Mouse (Mus musculus) ES-Bruce4 (cell line): ENCODE measurements around the gene Sh3rf1. TPM values are rescaled to one million over a fixed set of nuclear protein-coding genes. Genes with fewer than 3 reads are reported as not detected.

ENCODE experiments used
- H3K27ac ChIP-seq: 2 replicates; pipeline ENCODE4 v1.5.1; 2012; ENCODE audit warnings: low read length, inconsistent platforms; ENCODE audit not compliant: insufficient read depth
- H3K27me3 ChIP-seq: 2 replicates; pipeline ENCODE4 v1.6.1; 2012; ENCODE audit warnings: mild to moderate bottlenecking, low read length, inconsistent platforms; ENCODE audit not compliant: control insufficient read depth, poor library complexity, insufficient read depth, severe bottlenecking
- H3K36me3 ChIP-seq: 2 replicates; pipeline ENCODE4 v1.6.1; 2012; ENCODE audit warnings: inconsistent platforms, mild to moderate bottlenecking, low read length, moderate library complexity; ENCODE audit not compliant: control insufficient read depth, poor library complexity, insufficient read depth, severe bottlenecking
- H3K4me1 ChIP-seq: one replicate; pipeline ENCODE4 v1.8.1; 2011; ENCODE audit warnings: low read length; ENCODE audit not compliant: control insufficient read depth, insufficient read depth
- H3K4me3 ChIP-seq: 2 replicates; pipeline ENCODE4 v1.5.1; 2011; ENCODE audit warnings: low read depth, mild to moderate bottlenecking, low read length
- H3K9ac ChIP-seq: 2 replicates; pipeline ENCODE4 v1.6.1; 2012; ENCODE audit warnings: low read depth, mild to moderate bottlenecking, inconsistent platforms; ENCODE audit not compliant: poor library complexity, severe bottlenecking
- H3K9me3 ChIP-seq: replicated peaks from 2 replicates; pipeline ENCODE4 v1.6.1; 2012; ENCODE audit warnings: mild to moderate bottlenecking, low read length, inconsistent platforms; ENCODE audit not compliant: control insufficient read depth, poor library complexity, insufficient read depth, severe bottlenecking
- CTCF ChIP-seq: IDR thresholded peaks from one replicate; pipeline ENCODE4 v1.8.1; 2011; ENCODE audit warnings: low read depth, low read length
- EP300 ChIP-seq: IDR thresholded peaks from 2 replicates; pipeline ENCODE4 v1.6.1; 2011; ENCODE audit warnings: low read depth, low read length; ENCODE audit not compliant: insufficient read depth
- POLR2A ChIP-seq: IDR thresholded peaks from one replicate; pipeline ENCODE4 v1.8.1; 2011; ENCODE audit warnings: low read length; ENCODE audit not compliant: insufficient read depth
- polyA plus RNA-seq: library from polyadenylated mRNA; stranded (reverse); fragments of >200 nt; gene quantifications from 2 replicates; pipeline ENCODE4 v1.2.4, GENCODE M21; 2011; ENCODE audit warnings: low read depth; ENCODE audit not compliant: missing spikeins, insufficient read depth, insufficient read length

The Sh3rf1 gene
- polyA plus RNA-seq, 1 experiment: 19.0 TPM

GRCm38 (mm10) chr8:61203035-61203826, 20.4 kb upstream of the Sh3rf1 start:
- H3K9me3 ChIP-seq: 0 out of 2 replicates have a peak, but pooled peaks cover 7% of the 10 kb centered on the region
- H3K9ac ChIP-seq: no peak overlapping the region
- no peaks in the 10 kb centered on the region for H3K27me3 ChIP-seq
- H3K27ac ChIP-seq: no peak overlapping the region
- H3K4me1 ChIP-seq: no peaks in the 10 kb centered on the region
- no peaks in the 10 kb centered on the region for H3K36me3 ChIP-seq
- H3K4me3 ChIP-seq: no peak overlapping the region
- TF ChIP-seq CTCF (no peak), POLR2A (no peak), EP300 (no peak)

DNA sequence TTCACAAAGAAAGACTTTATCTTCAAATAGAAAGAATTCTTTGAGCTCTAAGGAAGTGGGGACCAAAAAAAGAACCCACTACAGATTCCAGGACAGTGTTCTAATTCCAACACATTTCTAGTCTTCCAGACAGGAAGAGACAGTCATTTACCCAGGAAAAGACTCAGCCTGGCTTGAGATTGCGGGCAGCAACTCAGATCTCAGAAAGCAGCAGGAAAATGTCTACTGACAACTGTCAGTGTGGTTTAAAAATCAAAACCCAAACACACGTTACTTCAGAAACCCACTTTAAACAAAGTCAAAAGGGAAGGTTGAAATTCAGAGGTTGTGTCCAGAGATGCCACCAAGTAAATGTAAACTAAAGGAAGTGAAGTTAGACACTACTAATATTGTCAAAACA, 16.8 kb upstream of the Sh3rf1 start:
- Histone ChIP-seq H3K27ac (no peak overlapping the region), H3K27me3 (no peaks in the 10 kb centered on the region), H3K36me3 (no peaks in the 10 kb centered on the region), H3K9me3 (0 out of 2 replicates have a peak, but pooled peaks cover 3% of the 10 kb centered on the region), H3K4me1 (no peaks in the 10 kb centered on the region), H3K9ac (no peak overlapping the region), H3K4me3 (no peak overlapping the region)
- TF ChIP-seq EP300 (no peak), CTCF (no peak), POLR2A (no peak)

GRCm38 (mm10) chr8:61207636-61208035, 16.0 kb upstream of the Sh3rf1 start:
- TF ChIP-seq POLR2A (no peak), CTCF (no peak), EP300 (no peak)
- H3K27me3 ChIP-seq: no peaks in the 10 kb centered on the region
- H3K36me3 ChIP-seq: no peaks in the 10 kb centered on the region
- H3K4me3 ChIP-seq: no peak overlapping the region
- no peak overlapping the region for H3K27ac ChIP-seq
- no peak overlapping the region for H3K9ac ChIP-seq
- no peaks in the 10 kb centered on the region for H3K4me1 ChIP-seq
- peaks cover 3% of the 10 kb centered on the region; the same call in 1 of the 2 replicates for H3K9me3 ChIP-seq

- Histone ChIP-seq H3K36me3 (no peaks in the 10 kb centered on the region), H3K9me3 (peaks cover 3% of the 10 kb centered on the region; the same call in 1 of the 2 replicates), H3K4me3 (no peak overlapping the region), H3K9ac (no peak overlapping the region), H3K27me3 (no peaks in the 10 kb centered on the region), H3K4me1 (no peaks in the 10 kb centered on the region), H3K27ac (no peak overlapping the region)
- TF ChIP-seq EP300: no peak
- no peak for TF ChIP-seq POLR2A
- no peak for TF ChIP-seq CTCF
Observed at GRCm38 (mm10) chr8:61208719-61209118, 15.0 kb upstream of the Sh3rf1 start.

DNA sequence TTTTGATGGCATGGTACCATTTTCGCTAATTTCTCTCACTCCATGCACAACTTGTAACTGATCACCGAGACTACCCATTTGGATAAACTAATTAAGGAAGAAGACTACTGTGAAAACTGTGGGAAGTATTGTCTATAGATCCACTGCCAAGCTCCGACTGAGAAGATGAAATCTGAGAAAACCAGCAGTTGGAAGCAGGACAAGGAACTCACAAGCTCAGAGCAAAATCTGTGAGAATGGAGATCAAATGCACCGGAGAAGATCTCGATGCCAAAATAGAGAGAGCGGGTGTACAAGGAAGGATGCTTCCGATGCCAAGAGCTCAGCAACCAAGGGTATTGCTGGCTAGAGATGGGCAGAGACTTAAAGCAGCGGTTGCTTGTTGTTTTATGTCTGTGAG, 12.8 kb upstream of the Sh3rf1 start:
- H3K27me3 ChIP-seq: no peaks in the 10 kb centered on the region
- TF ChIP-seq EP300 (no peak), POLR2A (no peak), CTCF (no peak)
- H3K9ac ChIP-seq: no peak overlapping the region
- H3K4me3 ChIP-seq: no peak overlapping the region
- no peak overlapping the region for H3K27ac ChIP-seq
- no peaks in the 10 kb centered on the region; the same call in 1 of the 2 replicates for H3K9me3 ChIP-seq
- H3K36me3 ChIP-seq: no peaks in the 10 kb centered on the region
- no peaks in the 10 kb centered on the region for H3K4me1 ChIP-seq

GRCm38 (mm10) chr8:61215081-61215819, 8.4 kb upstream of the Sh3rf1 start:
- Histone ChIP-seq H3K4me1 (no peaks in the 10 kb centered on the region), H3K9ac (no peak overlapping the region), H3K27me3 (no peaks in the 10 kb centered on the region; the same call in 1 of the 2 replicates), H3K4me3 (no peak overlapping the region), H3K27ac (no peak overlapping the region), H3K36me3 (no peaks in the 10 kb centered on the region), H3K9me3 (no peaks in the 10 kb centered on the region; the same call in 1 of the 2 replicates)
- TF ChIP-seq EP300 (no peak), CTCF (no peak), POLR2A (no peak)
